Mouse (Mus musculus) granulocyte monocyte progenitor cell, adult 5-6 weeks (primary cell): ENCODE data around the gene Dnajb2. TPM values are rescaled to one million over a fixed set of nuclear protein-coding genes. Genes with fewer than 3 reads are reported as not detected.

Experiments used
- ATAC-seq: replicated peaks from 2 replicates; pipeline ENCODE4 v1.8.0; 2016; ENCODE audit warnings: mild to moderate bottlenecking, moderate TSS enrichment, inconsistent platforms; ENCODE audit not compliant: poor library complexity, severe bottlenecking
- total RNA-seq, 2 experiments: library from RNA; stranded (forward) in 1 of 2; stranded (reverse) in 1 of 2; fragments of 200-712, 200-1000 nt in 1 of 2; fragments of >200 nt in 1 of 2; fragmentation: Nextera tagmentation in 1 of 2; gene quantifications; 2 replicates each; pipeline ENCODE4 v1.2.3; 2014 to 2017

Gene Dnajb2
- total RNA-seq, 2 experiments from 2014 or later, result 1.6 to 4.1 TPM

DNA sequence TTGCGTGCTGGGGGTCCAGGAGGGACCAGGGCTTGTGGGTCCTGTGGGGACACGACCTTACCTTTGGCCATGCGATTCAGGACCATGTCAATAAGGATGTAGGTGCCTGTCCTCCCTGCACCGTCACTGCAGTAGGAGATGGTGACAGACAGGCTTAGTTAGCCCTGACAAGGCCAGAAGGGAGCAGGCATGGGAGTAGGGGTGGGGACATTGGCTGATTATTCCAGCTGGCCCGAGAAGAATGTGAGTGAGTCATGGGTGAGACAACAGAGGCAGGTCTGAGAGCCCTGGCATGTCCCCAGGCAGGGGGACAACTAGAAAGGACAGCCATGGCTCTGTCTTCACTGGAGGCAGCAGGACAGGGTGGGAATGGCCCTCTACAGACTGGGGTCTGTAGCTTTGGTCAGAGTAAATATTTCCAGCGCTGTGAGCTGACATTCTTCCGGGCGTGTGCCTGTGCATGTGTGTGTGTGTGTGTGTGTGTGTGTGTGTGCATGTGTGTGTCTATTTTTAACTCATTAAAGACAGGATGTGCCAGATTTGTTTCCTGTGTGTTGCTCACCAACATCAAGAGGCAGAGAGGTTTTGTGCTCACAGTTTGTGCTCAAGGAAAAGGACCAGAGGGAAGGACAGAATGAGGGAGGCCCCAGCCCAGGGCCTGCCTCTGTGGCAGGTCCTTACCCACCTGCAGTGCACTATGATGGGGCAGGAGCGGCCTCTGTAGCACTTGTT lies 12.0 kb downstream of the Dnajb2 start:
- ATAC-seq, result no peak

DNA sequence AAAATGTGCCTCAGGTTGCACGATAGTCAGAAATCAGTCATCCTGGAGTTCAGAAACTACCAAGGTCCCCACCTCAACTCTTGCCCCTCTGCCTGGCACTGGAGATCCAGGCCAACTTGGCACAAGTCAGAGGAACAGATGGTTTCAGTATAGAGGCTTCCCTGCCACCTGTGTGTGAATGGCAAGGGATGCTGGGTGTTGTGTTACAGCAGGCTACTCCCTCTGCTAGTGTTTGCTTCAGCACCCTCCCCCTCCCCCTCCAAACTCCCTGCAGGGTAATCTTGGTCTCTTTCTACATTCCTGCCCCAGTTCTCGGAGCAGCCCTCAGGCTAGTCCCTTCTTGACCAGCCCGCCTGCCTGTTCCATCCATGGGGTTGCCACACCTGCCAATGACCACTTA lies 14.3 kb downstream of the Dnajb2 start:
- no peak for ATAC-seq

DNA sequence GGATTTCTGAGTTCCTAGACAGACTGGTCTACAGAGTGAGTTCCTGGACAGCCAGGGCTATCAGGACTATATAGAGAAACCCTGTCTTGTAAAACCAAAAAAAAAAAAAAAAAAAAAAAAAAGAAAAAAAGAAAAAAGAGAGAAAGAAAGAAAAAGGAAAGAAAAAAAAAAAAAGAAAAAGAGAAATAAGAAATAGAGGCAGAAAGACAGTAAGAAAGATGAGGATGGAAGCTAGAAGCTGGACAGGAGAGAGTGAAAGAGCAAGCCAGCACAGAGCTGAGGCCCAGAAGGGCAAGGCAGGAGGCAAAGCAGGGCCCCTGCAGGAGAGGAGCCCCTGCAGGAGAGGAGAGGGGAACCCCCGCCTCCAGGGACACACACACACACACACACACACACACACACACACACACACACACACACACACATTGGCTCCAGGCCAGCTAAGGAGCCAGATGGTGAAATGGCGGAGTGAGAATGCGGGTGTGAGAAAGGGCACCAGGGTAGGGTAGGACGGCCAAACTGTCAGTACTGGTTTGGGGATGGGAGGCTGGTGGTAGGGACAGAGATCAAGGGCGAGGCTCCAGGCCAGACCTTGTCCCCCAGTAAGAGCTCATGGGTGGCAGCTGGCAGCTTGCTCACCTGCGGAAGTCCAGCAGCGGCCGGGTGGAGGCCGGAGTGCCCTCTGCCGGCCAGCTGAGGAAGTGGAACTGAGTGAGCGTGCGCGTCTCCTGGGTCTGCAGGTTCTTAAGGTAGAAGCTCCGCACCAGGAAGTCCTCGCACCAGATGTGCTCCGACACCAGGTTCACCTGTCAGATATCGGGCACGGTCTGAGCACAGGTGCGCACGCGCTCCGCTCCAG lies 15.1 kb downstream of the Dnajb2 start:
- peak; percentile 83 for ATAC-seq

DNA sequence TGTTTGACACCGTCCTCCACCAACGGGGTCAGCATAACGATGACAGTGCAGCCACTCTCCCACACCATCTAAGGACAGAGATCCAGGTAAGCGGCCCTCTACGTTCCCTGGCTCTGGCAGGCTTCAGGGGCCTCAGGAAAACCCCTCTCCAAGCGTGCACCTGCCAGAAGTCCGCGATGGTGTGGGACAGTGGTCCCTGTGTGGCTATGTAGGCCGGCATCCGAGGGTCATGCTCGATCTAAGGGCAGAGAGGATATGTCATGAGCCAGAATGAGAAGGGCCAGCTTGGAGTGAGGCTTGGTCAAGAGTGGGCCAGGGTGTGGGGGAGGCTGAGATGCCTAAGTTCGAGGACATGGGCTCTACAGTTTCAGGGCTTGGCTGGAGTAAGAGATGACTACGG lies 16.1 kb downstream of the Dnajb2 start:
- ATAC-seq, result no peak

- ATAC-seq, result no peak
Observed at GRCm38 (mm10) chr1:75253029-75253428, 16.8 kb downstream of the Dnajb2 start.

- ATAC-seq, result peak; percentile 77
Observed at GRCm38 (mm10) chr1:75253849-75254624, 17.8 kb downstream of the Dnajb2 start.

DNA sequence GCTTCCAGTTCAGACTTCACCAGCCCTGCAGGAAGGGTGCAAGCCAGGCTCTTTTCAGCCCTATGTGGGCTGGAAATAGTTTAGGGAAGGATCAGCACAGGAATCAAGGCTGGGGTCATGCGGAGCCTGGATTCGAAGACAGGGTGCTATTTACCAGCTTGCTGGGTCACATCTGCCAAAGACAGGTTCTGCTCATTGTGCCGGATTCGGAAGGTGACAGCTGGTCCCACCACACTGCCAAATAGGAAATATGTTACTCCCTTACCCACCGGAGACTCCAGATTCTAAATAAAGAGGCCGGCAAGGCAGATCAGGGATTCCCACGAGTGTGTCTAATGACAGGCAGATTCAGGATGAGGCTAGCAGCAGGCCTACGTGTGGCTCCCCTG lies 18.4 kb downstream of the Dnajb2 start:
- ATAC-seq, result no peak

DNA sequence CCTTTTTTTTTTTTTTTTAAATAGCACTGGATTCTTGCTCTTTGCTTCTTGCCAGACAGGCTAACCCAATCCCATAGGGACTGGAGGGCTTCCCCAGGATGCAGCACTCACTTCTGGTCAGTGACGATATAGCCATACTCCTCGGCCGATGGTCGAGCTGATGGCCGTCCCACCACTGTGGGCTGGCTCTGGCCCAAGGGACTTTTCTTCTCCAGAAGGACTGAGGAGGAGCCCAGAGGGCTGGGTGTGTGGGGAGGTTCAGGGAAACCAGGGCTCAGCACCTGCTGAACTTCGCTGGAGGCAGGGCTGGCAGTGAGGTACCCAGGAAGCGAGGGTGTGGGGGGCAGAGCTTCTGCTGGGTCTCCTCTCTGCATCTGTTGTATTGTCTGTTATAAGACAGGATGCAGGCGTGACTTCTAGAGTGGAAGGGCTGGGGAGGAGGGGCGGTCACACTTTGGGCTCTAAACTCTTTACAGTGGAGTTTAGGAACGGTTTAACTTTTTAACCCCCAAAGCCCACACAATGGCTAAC lies 19.4 kb downstream of the Dnajb2 start:
- ATAC-seq, result no peak

GRCm38 (mm10) chr1:75261278-75261677 lies 25.1 kb downstream of the Dnajb2 start:
- ATAC-seq, result no peak

GRCm38 (mm10) chr1:75262969-75263951 lies 27.1 kb downstream of the Dnajb2 start:
- peak; percentile 87 for ATAC-seq

GRCm38 (mm10) chr1:75264091-75264880 lies 28.1 kb downstream of the Dnajb2 start, which contains the start of gene Ptprn:
Ptprn (minus strand) TSS chr1:75264502.
- ATAC-seq, result no peak

DNA sequence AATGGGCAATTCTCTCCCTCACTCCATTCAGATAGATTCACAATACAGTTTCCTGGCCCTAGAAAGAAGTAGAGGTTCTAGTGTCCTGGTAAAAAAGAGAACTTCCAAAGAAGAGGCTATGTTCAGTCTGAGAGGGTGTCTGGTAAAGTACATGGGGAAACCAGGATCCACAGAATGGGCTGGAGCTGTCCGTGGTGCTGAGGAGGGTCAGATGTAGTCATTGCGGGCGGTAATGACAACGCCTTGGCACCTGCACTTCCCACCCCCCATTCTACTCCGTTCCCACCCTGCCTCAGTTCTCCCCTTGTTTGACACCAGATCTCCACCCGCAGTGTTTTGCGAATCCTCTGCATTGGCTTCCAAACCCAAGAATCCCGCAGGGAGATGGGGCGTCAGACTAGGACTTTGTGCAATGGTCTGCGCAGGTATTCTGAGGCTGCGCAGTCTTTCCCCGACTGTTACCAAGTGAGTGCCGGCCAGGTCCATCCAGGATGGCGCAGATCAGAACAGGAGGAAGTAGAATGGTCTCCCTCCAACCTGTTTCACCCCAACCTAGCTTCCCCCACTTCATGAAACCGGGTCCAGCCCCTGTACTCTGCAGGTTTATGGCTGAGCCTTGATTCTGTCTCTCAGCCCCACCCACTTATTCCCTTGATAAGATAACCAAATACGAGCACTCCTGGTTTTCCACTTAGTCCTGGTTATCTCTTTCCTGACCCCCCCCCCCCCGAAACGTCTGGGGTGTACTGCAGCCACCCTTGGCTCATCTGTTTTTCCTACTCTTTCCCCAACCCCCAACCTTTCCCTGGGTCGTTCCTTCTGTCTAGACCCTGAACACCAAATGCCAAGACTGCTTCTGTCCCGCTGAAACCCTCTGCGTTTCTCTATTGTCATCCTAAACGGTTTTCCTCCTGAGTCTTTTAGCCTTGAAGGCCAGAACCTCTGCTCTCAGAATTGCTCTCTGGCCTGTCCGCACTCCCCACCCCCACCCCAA lies 41.3 kb downstream of the Dnajb2 start:
- peak; percentile 71 for ATAC-seq

GRCm38 (mm10) chr1:75278228-75278627 lies 42.0 kb downstream of the Dnajb2 start, which contains the start of gene Resp18:
Resp18 (minus strand) TSS chr1:75278415.
- no peak for ATAC-seq

DNA sequence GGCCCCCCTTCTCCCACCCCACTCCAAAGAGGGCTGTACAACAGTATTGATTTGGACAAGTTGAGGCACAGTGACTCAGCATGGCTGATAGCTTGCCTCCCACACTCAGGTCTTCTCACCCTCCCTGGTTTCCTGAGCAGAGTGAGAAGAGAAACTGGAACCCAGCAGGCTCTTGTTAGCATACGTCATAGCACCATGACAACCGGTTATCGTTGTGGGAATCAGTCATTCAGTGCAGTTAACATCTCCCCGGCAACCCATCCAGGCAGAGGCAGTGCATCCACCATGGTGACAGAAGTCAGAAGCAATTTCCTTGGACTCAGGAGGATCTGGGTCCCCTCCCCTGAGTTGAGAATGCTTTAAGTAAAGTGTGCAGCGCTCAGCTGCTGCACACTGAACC lies 46.8 kb downstream of the Dnajb2 start:
- no peak for ATAC-seq

DNA sequence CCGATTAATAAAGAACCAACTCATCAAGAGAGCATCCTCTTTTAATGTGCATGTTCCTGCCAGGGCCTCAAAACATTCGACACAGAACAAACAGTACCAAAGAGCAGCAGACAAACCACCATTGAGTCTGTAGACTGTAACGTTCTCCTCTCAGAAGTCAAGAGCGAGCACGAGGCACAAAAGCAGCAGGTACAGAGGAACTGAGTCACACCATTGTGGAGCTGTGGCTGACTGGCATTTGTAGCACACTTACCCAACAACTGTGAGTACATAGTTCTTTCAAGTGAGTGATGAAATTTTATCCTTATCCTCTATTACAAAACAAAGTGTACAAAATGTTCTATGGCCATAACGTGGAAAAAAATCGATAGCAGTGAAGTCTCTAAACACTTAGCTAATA lies 48.7 kb downstream of the Dnajb2 start:
- ATAC-seq, result no peak

- ATAC-seq, result no peak
Observed at GRCm38 (mm10) chr1:75289376-75289775, 53.2 kb downstream of the Dnajb2 start.

DNA sequence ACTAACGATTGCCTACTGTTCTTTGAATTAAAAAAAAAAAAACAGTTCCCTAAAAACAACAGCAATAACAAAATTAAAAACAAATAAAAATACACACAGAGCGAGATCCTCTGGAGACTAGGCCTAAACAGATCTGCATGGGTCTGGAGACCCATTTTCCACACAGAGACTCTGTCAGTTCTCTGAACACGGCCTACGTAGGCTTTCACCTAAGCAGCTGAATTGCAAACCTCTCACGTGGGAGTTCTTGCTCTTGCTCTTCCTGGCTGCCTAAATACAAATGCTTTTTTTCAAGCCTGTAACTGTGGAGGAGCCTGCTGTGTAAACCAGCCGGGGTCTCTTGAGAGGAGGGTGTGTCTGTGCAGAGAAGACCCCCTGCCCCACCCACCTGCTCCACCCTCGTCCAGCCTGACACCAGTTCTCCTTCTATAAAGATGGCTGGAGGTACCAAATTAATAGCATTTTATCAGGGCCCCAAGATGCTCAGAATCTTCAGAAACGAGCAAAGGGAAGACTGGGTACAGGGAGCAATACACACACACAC lies 53.8 kb downstream of the Dnajb2 start:
- no peak for ATAC-seq
